Mouse (Mus musculus): Measurements from ENCODE around the gene Ids. TPM values are rescaled to one million over a fixed set of nuclear protein-coding genes. Genes with fewer than 3 reads are reported as not detected.

The Ids gene
- polyA plus RNA-seq, 1 experiment from 2014 or later = 1.9 TPM

- H3K9ac ChIP-seq (ENCODE audit: low read length) = peak overlapping the region; percentile 76
- 74% methylated on average over 1 of the region's 1 CpGs for WGBS
- H3K4me3 ChIP-seq (ENCODE audit: control insufficient read depth in 1 of 2, insufficient read depth in 1 of 2, low read depth in 1 of 2, low read length in 2 of 2) = peak overlapping the region; percentile 52 to 59
- no peaks in the 10 kb centered on the region for H3K27me3 ChIP-seq (ENCODE audit: control insufficient read depth, insufficient read depth, low read length)
- H3K27ac ChIP-seq (replicated peaks in 1 of 2; ENCODE audit: control insufficient read depth in 1 of 2, insufficient read depth in 1 of 2, low read depth in 2 of 2, low read length in 2 of 2) = no peak overlapping the region
- no peaks in the 10 kb centered on the region for H3K9me3 ChIP-seq (ENCODE audit: control insufficient read depth, low read length)
- peak overlapping the region; percentile 65 for H3K4me2 ChIP-seq (ENCODE audit: low read length)
- H3K4me1 ChIP-seq (ENCODE audit: control insufficient read depth in 2 of 2, insufficient read depth in 2 of 2, low read length in 2 of 2) = no peaks in the 10 kb centered on the region
- peaks cover 12% of the 10 kb centered on the region for H3K36me3 ChIP-seq (ENCODE audit: control insufficient read depth, insufficient read depth, low read length)
- ATAC-seq (ENCODE audit: insufficient number of reproducible peaks, insufficient read depth, low FRiP score, low read depth) = no peak
These were observed 682 bp downstream of the Ids start for GRCm38 (mm10) chrX:70364202-70364601.

DNA sequence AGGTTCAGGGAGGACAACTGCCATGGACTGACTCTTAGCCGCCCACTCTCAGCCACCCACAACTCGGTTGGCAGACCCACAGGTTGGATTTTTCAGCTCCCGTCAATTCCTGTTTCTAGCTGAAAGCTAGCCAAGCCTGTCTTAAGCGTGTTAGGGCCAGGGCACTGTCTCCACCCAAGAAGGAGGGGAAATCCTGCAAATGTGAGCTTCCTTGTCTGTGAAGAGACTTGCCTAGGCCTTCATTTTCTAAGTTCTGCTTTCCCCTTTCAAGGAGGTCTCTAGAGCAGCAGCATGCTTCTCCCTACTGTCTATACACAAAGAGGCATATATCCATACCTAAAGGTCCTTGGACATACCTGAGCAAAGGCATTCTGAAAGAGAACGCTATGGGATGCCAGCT lies 1.4 kb downstream of the Ids start:
- no peak overlapping the region for H3K4me2 ChIP-seq (ENCODE audit: low read length)

GRCm38 (mm10) chrX:70362985-70363384 lies 1.9 kb downstream of the Ids start:
- Histone ChIP-seq H3K9ac (ENCODE audit: low read length) (no peak overlapping the region), H3K4me1 (ENCODE audit: control insufficient read depth in 2 of 2, insufficient read depth in 2 of 2, low read length in 2 of 2) (no peaks in the 10 kb centered on the region), H3K27me3 (ENCODE audit: control insufficient read depth, insufficient read depth, low read length) (no peaks in the 10 kb centered on the region), H3K36me3 (ENCODE audit: control insufficient read depth, insufficient read depth, low read length) (peaks cover 20% of the 10 kb centered on the region), H3K9me3 (ENCODE audit: control insufficient read depth, low read length) (no peaks in the 10 kb centered on the region), H3K27ac (replicated peaks in 1 of 2; ENCODE audit: control insufficient read depth in 1 of 2, insufficient read depth in 1 of 2, low read depth in 2 of 2, low read length in 2 of 2) (no peak overlapping the region), H3K4me2 (ENCODE audit: low read length) (no peak overlapping the region), H3K4me3 (ENCODE audit: control insufficient read depth in 1 of 2, insufficient read depth in 1 of 2, low read depth in 1 of 2, low read length in 2 of 2) (no peak overlapping the region)
- no peak for ATAC-seq (ENCODE audit: insufficient number of reproducible peaks, insufficient read depth, low FRiP score, low read depth)
- WGBS = 67% methylated on average over 7 of the region's 7 CpGs

More for the DNA sequence above, 1.4 kb downstream of the Ids start:
- no peak for ATAC-seq (ENCODE audit: insufficient number of reproducible peaks, insufficient read depth, low FRiP score, low read depth)
- WGBS = 82% methylated on average over 5 of the region's 5 CpGs
- Histone ChIP-seq H3K4me1 (ENCODE audit: control insufficient read depth in 2 of 2, insufficient read depth in 2 of 2, low read length in 2 of 2) (no peaks in the 10 kb centered on the region), H3K36me3 (ENCODE audit: control insufficient read depth, insufficient read depth, low read length) (peaks cover 17% of the 10 kb centered on the region), H3K9ac (ENCODE audit: low read length) (no peak overlapping the region), H3K27ac (replicated peaks in 1 of 2; ENCODE audit: control insufficient read depth in 1 of 2, insufficient read depth in 1 of 2, low read depth in 2 of 2, low read length in 2 of 2) (no peak overlapping the region), H3K9me3 (ENCODE audit: control insufficient read depth, low read length) (no peaks in the 10 kb centered on the region), H3K27me3 (ENCODE audit: control insufficient read depth, insufficient read depth, low read length) (no peaks in the 10 kb centered on the region), H3K4me3 (ENCODE audit: control insufficient read depth in 1 of 2, insufficient read depth in 1 of 2, low read depth in 1 of 2, low read length in 2 of 2) (no peak overlapping the region)

GRCm38 (mm10) chrX:70330202-70330843 lies 34.6 kb downstream of the Ids start:
- Histone ChIP-seq H3K4me1 (ENCODE audit: control insufficient read depth in 2 of 2, insufficient read depth in 2 of 2, low read length in 2 of 2) (no peaks in the 10 kb centered on the region), H3K9ac (ENCODE audit: low read length) (no peak overlapping the region), H3K9me3 (ENCODE audit: control insufficient read depth, low read length) (no peaks in the 10 kb centered on the region), H3K27me3 (ENCODE audit: control insufficient read depth, insufficient read depth, low read length) (no peaks in the 10 kb centered on the region), H3K4me2 (ENCODE audit: low read length) (no peak overlapping the region), H3K4me3 (ENCODE audit: control insufficient read depth in 1 of 2, insufficient read depth in 1 of 2, low read depth in 1 of 2, low read length in 2 of 2) (no peak overlapping the region), H3K36me3 (ENCODE audit: control insufficient read depth, insufficient read depth, low read length) (no peaks in the 10 kb centered on the region), H3K27ac (replicated peaks in 1 of 2; ENCODE audit: control insufficient read depth in 1 of 2, insufficient read depth in 1 of 2, low read depth in 2 of 2, low read length in 2 of 2) (no peak overlapping the region)
- no peak for ATAC-seq (ENCODE audit: insufficient number of reproducible peaks, insufficient read depth, low FRiP score, low read depth)
- 16% methylated on average over 6 of the region's 6 CpGs for WGBS

DNA sequence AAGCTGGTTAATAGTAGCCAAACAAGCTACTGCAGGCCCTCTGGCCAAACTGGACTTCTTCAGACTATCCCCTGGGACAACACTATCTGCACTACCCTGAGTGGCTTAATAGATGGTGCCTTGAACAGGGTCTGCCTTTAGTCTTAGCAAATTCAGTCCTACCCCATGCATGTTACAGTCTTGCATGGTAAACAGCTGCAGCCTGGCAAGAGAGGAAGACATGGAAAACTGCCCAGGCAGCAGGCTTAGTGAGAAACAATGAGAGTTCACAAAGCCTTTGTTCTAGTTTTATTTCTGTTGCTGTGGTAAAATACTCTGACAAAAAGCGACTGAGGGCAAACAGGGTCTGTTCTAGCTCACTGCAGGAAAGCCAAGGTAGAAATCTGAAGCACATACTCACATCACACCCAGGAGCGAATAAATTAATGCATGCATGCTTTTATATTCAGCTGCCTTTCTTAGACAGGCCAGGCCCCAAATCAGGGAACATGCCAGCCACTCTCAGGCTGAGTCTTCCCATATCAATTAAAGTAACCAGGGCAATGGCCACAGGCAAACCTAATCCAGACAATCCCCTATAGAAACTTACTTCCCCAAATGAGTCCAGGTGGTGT lies 36.2 kb downstream of the Ids start:
- Histone ChIP-seq H3K36me3 (ENCODE audit: control insufficient read depth, insufficient read depth, low read length) (no peaks in the 10 kb centered on the region), H3K9ac (ENCODE audit: low read length) (no peak overlapping the region), H3K9me3 (ENCODE audit: control insufficient read depth, low read length) (no peaks in the 10 kb centered on the region), H3K4me1 (ENCODE audit: control insufficient read depth in 2 of 2, insufficient read depth in 2 of 2, low read length in 2 of 2) (no peaks in the 10 kb centered on the region), H3K4me2 (ENCODE audit: low read length) (no peak overlapping the region), H3K27me3 (ENCODE audit: control insufficient read depth, insufficient read depth, low read length) (no peaks in the 10 kb centered on the region), H3K27ac (replicated peaks in 1 of 2; ENCODE audit: control insufficient read depth in 1 of 2, insufficient read depth in 1 of 2, low read depth in 2 of 2, low read length in 2 of 2) (no peak overlapping the region), H3K4me3 (ENCODE audit: control insufficient read depth in 1 of 2, insufficient read depth in 1 of 2, low read depth in 1 of 2, low read length in 2 of 2) (no peak overlapping the region)
- ATAC-seq (ENCODE audit: insufficient number of reproducible peaks, insufficient read depth, low FRiP score, low read depth) = no peak
- WGBS = 59% methylated on average over 2 of the region's 2 CpGs

GRCm38 (mm10) chrX:70327656-70328055 lies 37.2 kb downstream of the Ids start:
- Histone ChIP-seq H3K9ac (ENCODE audit: low read length) (no peak overlapping the region), H3K9me3 (ENCODE audit: control insufficient read depth, low read length) (no peaks in the 10 kb centered on the region), H3K4me3 (ENCODE audit: control insufficient read depth in 1 of 2, insufficient read depth in 1 of 2, low read depth in 1 of 2, low read length in 2 of 2) (no peak overlapping the region), H3K27me3 (ENCODE audit: control insufficient read depth, insufficient read depth, low read length) (no peaks in the 10 kb centered on the region), H3K4me1 (ENCODE audit: control insufficient read depth in 2 of 2, insufficient read depth in 2 of 2, low read length in 2 of 2) (no peaks in the 10 kb centered on the region), H3K36me3 (ENCODE audit: control insufficient read depth, insufficient read depth, low read length) (no peaks in the 10 kb centered on the region), H3K4me2 (ENCODE audit: low read length) (no peak overlapping the region), H3K27ac (replicated peaks in 1 of 2; ENCODE audit: control insufficient read depth in 1 of 2, insufficient read depth in 1 of 2, low read depth in 2 of 2, low read length in 2 of 2) (no peak overlapping the region)
- WGBS = 58% methylated on average over 1 of the region's 1 CpGs
- no peak for ATAC-seq (ENCODE audit: insufficient number of reproducible peaks, insufficient read depth, low FRiP score, low read depth)

GRCm38 (mm10) chrX:70319254-70319653 lies 45.6 kb downstream of the Ids start:
- Histone ChIP-seq H3K27ac (replicated peaks in 1 of 2; ENCODE audit: control insufficient read depth in 1 of 2, insufficient read depth in 1 of 2, low read depth in 2 of 2, low read length in 2 of 2) (no peak overlapping the region), H3K4me2 (ENCODE audit: low read length) (no peak overlapping the region), H3K9me3 (ENCODE audit: control insufficient read depth, low read length) (no peaks in the 10 kb centered on the region), H3K4me3 (ENCODE audit: control insufficient read depth in 1 of 2, insufficient read depth in 1 of 2, low read depth in 1 of 2, low read length in 2 of 2) (no peak overlapping the region), H3K4me1 (ENCODE audit: control insufficient read depth in 2 of 2, insufficient read depth in 2 of 2, low read length in 2 of 2) (no peaks in the 10 kb centered on the region), H3K36me3 (ENCODE audit: control insufficient read depth, insufficient read depth, low read length) (no peaks in the 10 kb centered on the region), H3K27me3 (ENCODE audit: control insufficient read depth, insufficient read depth, low read length) (no peaks in the 10 kb centered on the region), H3K9ac (ENCODE audit: low read length) (no peak overlapping the region)
- ATAC-seq (ENCODE audit: insufficient number of reproducible peaks, insufficient read depth, low FRiP score, low read depth) = no peak
- 24% methylated on average over 2 of the region's 2 CpGs for WGBS

All from heart, embryonic 14.5 days (tissue).